Mouse (Mus musculus) neural tube, embryonic 10.5 days (tissue): ENCODE results near the gene Morf4l1.
"Not testable (repeated sequence)": the region's sequence is repeated elsewhere in the genome, so short reads cannot be mapped to it uniquely, and the experiment has no call there.

Experiments
- DNase-seq: peaks from one replicate; pipeline ENCODE4 v3.0.0-alpha.2; 2017; ENCODE audit warnings: low spot score; ENCODE audit errors: extremely low spot score

Morf4l1 gene

GRCm38 (mm10) chr9:90113651-90114566 lies 665 bp downstream of the Morf4l1 start:
- peak; percentile 89 for DNase-seq

- no peak for DNase-seq
These were observed 1.4 kb downstream of the Morf4l1 start for GRCm38 (mm10) chr9:90113151-90113550.

GRCm38 (mm10) chr9:90109386-90109785 lies 5.2 kb downstream of the Morf4l1 start:
- no peak for DNase-seq

- DNase-seq = no peak
These were observed 6.3 kb downstream of the Morf4l1 start for GRCm38 (mm10) chr9:90108272-90108671.

- no peak for DNase-seq
These were observed 7.7 kb downstream of the Morf4l1 start for GRCm38 (mm10) chr9:90106915-90107314.

GRCm38 (mm10) chr9:90105462-90105861 lies 9.1 kb downstream of the Morf4l1 start:
- no peak for DNase-seq

- DNase-seq = no peak
These were observed 13.8 kb downstream of the Morf4l1 start for GRCm38 (mm10) chr9:90100760-90101159.

- DNase-seq = no peak
These were observed 15.6 kb downstream of the Morf4l1 start for GRCm38 (mm10) chr9:90098934-90099333.

GRCm38 (mm10) chr9:90089339-90090104 lies 25.1 kb downstream of the Morf4l1 start:
- DNase-seq = no peak

- DNase-seq = no peak
These were observed 26.6 kb downstream of the Morf4l1 start for GRCm38 (mm10) chr9:90087906-90088485.

- DNase-seq = no peak
These were observed 29.7 kb downstream of the Morf4l1 start for GRCm38 (mm10) chr9:90084766-90085468.

- DNase-seq = no peak
These were observed 30.4 kb downstream of the Morf4l1 start for GRCm38 (mm10) chr9:90084152-90084551.

- DNase-seq = no peak
These were observed 31.6 kb downstream of the Morf4l1 start for GRCm38 (mm10) chr9:90082992-90083391.

GRCm38 (mm10) chr9:90081961-90082360 lies 32.6 kb downstream of the Morf4l1 start:
- not testable (repeated sequence) for DNase-seq

- DNase-seq = peak; percentile 66
These were observed 37.6 kb downstream of the Morf4l1 start for GRCm38 (mm10) chr9:90076849-90077461.

- DNase-seq = no peak
These were observed 38.4 kb downstream of the Morf4l1 start for GRCm38 (mm10) chr9:90076131-90076530.

- DNase-seq = no peak
These were observed 39.2 kb downstream of the Morf4l1 start for GRCm38 (mm10) chr9:90075336-90075735.

- no peak for DNase-seq
These were observed 44.4 kb downstream of the Morf4l1 start for GRCm38 (mm10) chr9:90070174-90070573.

GRCm38 (mm10) chr9:90069485-90069884 lies 45.1 kb downstream of the Morf4l1 start:
- DNase-seq = no peak

GRCm38 (mm10) chr9:90068786-90069185 lies 45.8 kb downstream of the Morf4l1 start:
- no peak for DNase-seq

GRCm38 (mm10) chr9:90067341-90067740 lies 47.2 kb downstream of the Morf4l1 start:
- no peak for DNase-seq
